Mouse (Mus musculus): ENCODE results near the gene Acta2. TPM values are rescaled to one million over a fixed set of nuclear protein-coding genes. Genes with fewer than 3 reads are reported as not detected.
A peak's percentile ranks its signal among the peaks of the same experiment; 100 is the strongest.

Acta2 gene
- polyA plus RNA-seq (2017; shearing (Covaris generic)): under 1 TPM; 0.39 to 0.47 TPM

DNA sequence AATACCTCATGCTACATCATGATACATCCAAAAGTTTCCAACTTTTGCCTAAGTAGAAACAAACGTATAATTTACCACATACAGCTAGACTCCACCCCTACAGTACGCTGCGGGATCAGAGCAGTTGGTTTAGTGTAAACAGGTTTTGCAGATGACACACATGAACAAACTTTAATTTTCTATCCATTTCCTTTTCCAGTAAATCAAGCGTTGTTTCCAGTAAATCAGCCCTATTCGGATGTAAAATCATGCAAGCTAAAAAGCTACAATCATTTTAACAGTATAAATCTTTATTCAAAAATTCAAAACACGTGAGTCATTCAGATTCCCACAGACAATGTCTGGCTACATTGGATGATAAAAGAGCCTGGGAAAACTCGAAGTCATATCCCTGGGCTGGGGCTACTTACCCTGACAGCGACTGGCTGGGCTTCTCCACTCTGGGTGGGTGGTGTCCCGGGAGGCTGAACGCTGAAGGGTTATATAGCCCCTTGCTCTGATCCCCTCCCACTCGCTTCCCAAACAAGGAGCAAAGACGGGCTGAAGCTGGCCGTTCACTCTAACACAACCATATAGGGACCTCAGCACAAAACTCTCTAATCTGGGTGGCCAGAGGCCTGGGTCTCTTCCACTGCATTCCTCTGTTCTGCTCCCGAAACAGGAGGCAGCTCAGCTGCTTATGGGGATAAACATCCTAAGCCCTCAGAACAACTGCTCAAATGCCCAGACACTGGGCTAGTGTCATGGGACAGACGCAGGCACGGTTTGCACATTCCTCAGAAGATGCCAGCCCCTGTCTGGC is at the start of gene Acta2:
TSS of gene Acta2 (minus strand) at position 711 of the 802 bp plus-strand sequence.
- no peak for ATAC-seq

DNA sequence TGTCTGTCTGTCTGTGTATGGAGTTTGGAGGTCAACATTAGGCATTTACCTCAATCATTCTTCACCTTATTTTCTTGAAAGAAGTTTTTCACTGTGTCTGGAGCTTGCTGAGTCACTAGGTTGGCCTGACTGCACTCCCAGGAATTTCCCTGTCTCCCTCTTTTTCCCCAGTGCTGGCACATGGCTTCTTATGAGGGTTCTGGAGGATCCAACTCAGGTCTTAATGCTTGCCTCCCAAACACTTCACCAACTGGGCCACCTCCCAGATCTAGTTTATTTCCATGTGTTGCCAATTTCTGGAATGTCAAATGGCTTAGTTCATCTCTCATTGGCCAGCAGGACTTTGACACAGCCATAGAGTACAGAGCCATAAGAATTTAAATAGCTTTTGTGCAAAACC is 49.5 kb upstream of the Acta2 start:
- no peak for ATAC-seq

DNA sequence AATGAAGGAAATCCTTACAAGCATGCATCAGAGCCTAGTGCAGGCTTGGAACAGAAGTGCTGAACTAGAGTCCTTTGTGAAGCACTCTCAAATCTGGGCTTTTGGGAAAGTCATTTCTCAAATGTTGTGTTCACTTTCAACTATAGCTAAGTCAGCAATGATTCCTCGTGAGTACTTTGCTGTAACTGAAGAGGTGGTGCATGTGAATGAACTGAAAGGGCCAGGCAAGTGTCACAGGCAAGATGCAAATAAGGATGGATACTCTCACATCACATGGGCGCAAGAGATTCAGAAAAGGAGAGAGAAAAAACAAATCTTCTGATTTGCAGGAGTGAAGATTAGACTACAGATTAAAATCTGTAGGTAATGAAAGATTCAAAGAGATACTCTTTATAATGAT is 45.0 kb upstream of the Acta2 start:
- ATAC-seq: no peak

DNA sequence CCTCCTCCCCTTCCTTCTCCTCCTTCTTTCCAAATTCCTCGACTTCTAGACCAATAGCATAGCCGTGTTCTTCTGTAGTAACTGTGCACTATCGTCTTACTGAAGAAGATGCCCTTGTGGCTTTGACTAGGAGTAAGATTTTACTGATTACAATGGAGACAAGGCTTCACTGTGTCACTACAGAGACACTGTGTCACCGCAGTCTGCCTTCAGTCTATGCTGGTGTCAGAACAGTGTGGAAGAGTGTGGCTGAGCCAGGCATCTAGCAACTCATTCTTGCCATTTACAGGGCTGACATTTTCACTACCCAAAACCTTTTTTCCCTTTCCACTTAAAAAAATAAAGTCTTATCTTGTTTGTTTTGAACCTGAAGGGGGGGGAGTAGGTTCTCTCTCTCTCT is 43.8 kb upstream of the Acta2 start:
- ATAC-seq: peak; percentile 76

DNA sequence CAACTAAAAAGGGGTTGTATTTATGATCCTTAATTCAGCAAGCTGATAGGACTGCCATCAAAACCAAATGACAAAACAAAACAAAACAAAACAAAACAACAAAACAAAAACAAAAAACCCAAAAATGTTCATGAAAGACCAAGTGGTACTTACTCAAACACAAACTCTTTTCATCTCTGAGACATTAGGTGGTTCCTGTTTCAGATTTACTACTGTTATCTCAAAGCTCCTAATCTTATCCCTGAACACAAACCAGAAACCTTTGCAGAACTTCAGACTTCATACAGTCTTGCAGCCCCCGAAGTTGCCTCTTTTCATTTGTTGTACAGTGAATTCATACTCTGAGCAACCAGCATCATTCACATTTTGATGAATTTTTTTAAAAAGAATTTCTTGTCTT is 43.1 kb upstream of the Acta2 start:
- no peak for ATAC-seq

DNA sequence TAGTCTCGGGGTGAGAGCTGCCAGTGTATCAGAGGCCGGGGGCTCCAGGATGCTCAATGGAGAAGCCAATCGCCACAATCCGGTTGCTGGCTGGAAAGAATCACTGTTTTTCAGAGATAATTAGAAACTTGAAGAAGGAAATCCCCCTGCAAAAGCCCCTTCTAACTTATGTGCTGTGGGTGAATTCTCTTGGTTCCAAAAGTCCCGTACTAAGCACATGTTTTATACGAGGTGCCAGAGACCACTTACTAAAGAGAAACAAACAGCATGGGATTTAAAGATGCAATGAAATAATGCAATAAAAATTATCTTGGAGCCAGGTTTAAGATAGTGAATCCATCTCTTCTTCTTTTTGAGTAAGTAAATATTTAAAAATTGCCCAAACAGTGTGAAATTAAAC is 40.1 kb upstream of the Acta2 start:
- no peak for ATAC-seq

DNA sequence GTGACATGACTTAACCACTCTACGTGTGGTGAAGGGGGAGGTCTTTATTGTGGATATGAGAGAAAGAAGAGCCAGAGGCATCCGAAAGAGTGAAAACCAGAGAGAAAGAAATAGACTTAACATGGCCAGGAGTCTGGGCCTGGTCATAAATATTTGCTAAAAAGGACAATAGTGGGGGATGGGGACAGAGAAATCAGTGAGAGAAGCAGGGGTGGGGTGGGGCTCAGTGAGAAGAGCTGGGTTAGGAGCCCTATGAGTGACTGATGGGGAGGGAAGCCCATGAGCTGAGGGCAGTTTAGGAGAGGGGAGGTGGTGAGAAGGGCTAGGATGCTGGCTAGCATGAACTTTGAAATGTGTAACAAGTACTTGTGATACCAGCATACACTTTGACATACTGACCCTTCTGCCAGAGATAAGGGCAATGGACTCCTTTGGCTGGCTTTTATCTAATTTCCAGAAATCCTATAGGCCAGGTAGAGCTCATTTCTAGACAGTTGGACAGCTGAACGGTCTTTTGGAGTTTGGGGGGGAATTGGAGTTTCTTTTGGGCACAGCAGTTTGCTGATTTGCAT is 38.1 kb upstream of the Acta2 start:
- no peak for ATAC-seq

DNA sequence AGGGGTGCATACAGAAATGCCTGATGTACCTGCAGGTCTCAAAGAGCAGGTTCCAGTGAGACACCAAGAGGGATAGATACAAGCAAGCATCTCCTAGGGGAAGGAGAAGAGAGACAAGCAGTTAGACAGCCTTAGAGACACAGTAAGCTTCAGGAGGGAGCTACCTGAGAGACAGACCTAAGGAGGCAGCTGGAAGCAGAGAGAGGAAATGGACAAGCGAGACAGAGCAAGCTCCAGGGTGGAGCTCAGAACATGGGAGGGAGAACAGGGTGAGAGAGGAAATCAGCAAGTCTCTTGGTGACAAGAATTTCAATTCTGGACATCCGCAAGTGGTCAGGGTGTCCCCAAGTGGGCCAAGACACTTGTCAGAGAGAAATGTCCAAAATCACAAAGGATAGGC is 37.3 kb upstream of the Acta2 start:
- ATAC-seq: no peak

DNA sequence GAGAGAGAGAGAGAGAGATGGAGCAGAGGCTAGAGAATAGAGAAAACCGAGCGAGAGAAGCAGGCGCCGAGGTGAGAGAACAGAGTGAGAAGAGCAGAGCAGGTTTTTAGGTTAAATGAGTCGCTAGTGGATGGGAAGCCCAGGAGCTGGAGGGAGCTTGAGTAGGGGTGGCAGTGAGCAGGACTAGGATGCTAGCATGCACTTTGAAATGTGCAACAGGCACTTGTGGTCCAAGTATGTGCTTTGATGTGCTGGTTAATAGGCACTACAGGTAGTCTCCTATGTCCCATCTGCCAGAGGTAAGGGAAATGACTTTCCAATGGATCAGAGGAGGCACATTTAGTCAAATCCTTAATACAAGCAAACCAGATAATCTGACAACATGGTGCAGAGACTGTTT is 36.6 kb upstream of the Acta2 start:
- no peak for ATAC-seq

GRCm38 (mm10) chr19:34291379-34291778 is 36.0 kb upstream of the Acta2 start:
- ATAC-seq: no peak

- ATAC-seq: no peak
These were observed 35.5 kb upstream of the Acta2 start for GRCm38 (mm10) chr19:34290872-34291341.

- ATAC-seq: peak; percentile 69
These were observed 34.8 kb upstream of the Acta2 start, which contains the start of gene Fas for GRCm38 (mm10) chr19:34289948-34290789. Fas (plus strand) TSS chr19:34290666.

- ATAC-seq: no peak
These were observed 33.3 kb upstream of the Acta2 start for GRCm38 (mm10) chr19:34288696-34289095.

DNA sequence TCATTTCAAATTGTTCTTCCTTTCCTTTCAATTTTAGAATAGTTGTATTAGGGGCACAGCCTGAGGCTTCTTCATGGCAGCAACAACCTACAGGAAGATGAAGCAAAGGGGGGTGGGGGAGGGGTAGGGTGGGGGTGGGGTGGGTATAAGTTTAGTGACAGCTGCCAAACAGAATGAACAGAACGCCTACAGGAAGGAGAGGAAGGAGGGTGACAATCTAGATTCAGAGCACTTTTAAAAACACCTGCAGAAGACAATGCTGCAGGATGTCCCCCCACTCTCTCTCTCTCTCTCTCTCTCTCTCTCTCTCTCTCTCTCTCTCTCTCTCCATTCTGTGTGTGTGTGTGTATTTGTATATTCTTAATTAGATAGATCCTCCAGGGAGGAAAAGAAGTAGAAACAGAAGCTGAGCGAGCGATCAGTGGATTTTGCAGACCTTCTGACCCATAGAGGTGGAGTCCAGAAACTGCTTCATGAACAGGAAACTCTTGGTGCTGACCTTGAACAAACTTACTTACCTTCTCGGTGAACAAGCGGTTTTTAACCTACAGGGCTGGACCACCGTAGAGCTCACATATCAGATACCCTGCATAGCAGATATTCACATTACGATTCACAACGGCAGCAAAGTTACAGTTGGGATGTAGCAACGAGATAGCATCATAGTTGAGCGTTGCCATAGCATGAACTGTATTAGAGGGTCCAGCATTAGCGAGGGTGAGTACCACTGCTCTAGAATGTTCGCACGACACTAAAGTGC is 32.4 kb upstream of the Acta2 start:
- peak; percentile 27 for ATAC-seq

GRCm38 (mm10) chr19:34287221-34287620 is 31.8 kb upstream of the Acta2 start:
- ATAC-seq: peak; percentile 39

GRCm38 (mm10) chr19:34284826-34285225 is 29.4 kb upstream of the Acta2 start:
- no peak for ATAC-seq

GRCm38 (mm10) chr19:34284383-34284782 is 29.0 kb upstream of the Acta2 start:
- no peak for ATAC-seq

DNA sequence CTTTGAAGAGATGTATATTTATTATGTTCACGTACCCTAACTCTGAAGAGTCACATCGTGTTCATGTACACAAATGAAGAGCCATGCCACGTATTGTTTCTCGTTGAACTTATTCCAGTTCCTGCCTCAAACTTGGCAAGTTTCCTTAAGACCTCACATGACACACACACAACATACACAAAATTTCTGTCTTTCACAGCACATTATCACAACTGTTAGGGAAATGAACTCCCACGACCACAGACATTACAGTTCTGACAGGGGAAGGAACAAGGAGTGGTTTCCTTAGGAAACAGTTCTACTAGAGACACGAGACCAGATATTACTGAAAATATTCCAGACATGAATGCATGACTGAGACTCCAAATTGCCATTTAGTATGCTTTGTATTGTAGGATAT is 28.2 kb upstream of the Acta2 start:
- ATAC-seq: no peak

GRCm38 (mm10) chr19:34278078-34278477 is 22.7 kb upstream of the Acta2 start:
- no peak for ATAC-seq

- no peak for ATAC-seq
These were observed 17.7 kb upstream of the Acta2 start for GRCm38 (mm10) chr19:34273073-34273472.

- no peak for ATAC-seq
These were observed 15.6 kb upstream of the Acta2 start for GRCm38 (mm10) chr19:34270824-34271464.
